ENCODE assay signal across 27 mouse cellular contexts in genomic region chr1:166185357-166185756, GRCm38 (mm10). TPM values are rescaled to one million over a fixed set of nuclear protein-coding genes. Genes with fewer than 3 reads are reported as not detected.
DNase-seq lines count a peak whose midpoint lies in the region; TF ChIP-seq lines count a peak whose summit lies in the region.
"Had no signal": no experiment of that assay in that cellular context is flagged by ENCODE, and none has a peak within 500 bp of the region (broad histone marks: within the 10 kb centered on the region; RNA-seq: fewer than 3 reads in every experiment).

No protein-coding gene starts in this region.

- peaks cover 14% of the 10 kb centered on the region for H3K4me1 ChIP-seq in heart, embryonic 10.5 days
- H3K4me1 ChIP-seq in cortical plate, adult 2 months (ENCODE audit: control insufficient read depth, insufficient read depth, low read length): peaks cover 6% of the 10 kb centered on the region
- H3K4me1 ChIP-seq: embryonic facial prominence, embryonic 12.5 days had no signal

- no peak for TF ChIP-seq CTCF in layer of hippocampus, adult 2 months (conservative IDR thresholded peaks at IDR 0.05)
- no peak for TF ChIP-seq CTCF in cortical plate, adult 2 months (IDR thresholded peaks at IDR 0.05; ENCODE audit: extremely low read depth, insufficient read depth, low read length)

- no peak overlapping the region for H3K4me3 ChIP-seq in heart, embryonic 10.5 days
- no peak overlapping the region for H3K4me3 ChIP-seq in layer of hippocampus, adult 2 months
- no peak overlapping the region for H3K4me3 ChIP-seq in cortical plate, adult 2 months (ENCODE audit: insufficient read depth, low read length)
- H3K4me3 ChIP-seq: embryonic facial prominence, embryonic 10.5 days; embryonic facial prominence, embryonic 12.5 days; forebrain, embryonic 13.5 days; forebrain, embryonic 15.5 days had no signal

- no peak for TF ChIP-seq POLR2A in cortical plate, adult 2 months (IDR thresholded peaks at IDR 0.05; ENCODE audit: extremely low read depth, insufficient read depth, low read length)

- 74% methylated on average over 5 of the region's 5 CpGs for WGBS in heart, embryonic 10.5 days

- H3K27ac ChIP-seq in heart, embryonic 10.5 days: no peak overlapping the region
- H3K27ac ChIP-seq in layer of hippocampus, adult 2 months: peak overlapping the region; percentile 70
- peak overlapping the region; percentile 34; the same call in 1 of the 2 replicates for H3K27ac ChIP-seq in cortical plate, adult 2 months (ENCODE audit: insufficient read depth, low read length)
- H3K27ac ChIP-seq: embryonic facial prominence, embryonic 10.5 days; embryonic facial prominence, embryonic 12.5 days; forebrain, embryonic 13.5 days; forebrain, embryonic 15.5 days had no signal

- DNase-seq in heart, embryonic 10.5 days (ENCODE audit: low spot score): peak; percentile 66
- DNase-seq in heart, postnatal 4 days: no peak
- DNase-seq in layer of hippocampus, adult 2 months (ENCODE audit: low spot score in 2 of 2): no peak
- DNase-seq in layer of hippocampus, adult 18-20 months (ENCODE audit: low spot score in 2 of 2): no peak
- DNase-seq: adrenal gland, adult 2 months; adrenal gland, postnatal 10 days; adrenal gland, postnatal 25 days; B cell, adult 2 months; cerebellum, adult 11 months; cerebellum, adult 18-20 months; cerebellum, adult 8-10 months; cerebellum, adult 9-11 months; cerebellum, postnatal 14 days; cerebellum, postnatal 36 days; forebrain, postnatal 0 days had no signal

- H3K27me3 ChIP-seq in heart, embryonic 10.5 days (ENCODE audit: insufficient read depth, poor library complexity, severe bottlenecking): no peaks in the 10 kb centered on the region
- H3K27me3 ChIP-seq: CH12.LX; embryonic facial prominence, embryonic 12.5 days; forebrain, embryonic 13.5 days; forebrain, embryonic 15.5 days had no signal

- no peaks in the 10 kb centered on the region for H3K36me3 ChIP-seq in heart, embryonic 10.5 days
- H3K36me3 ChIP-seq: embryonic facial prominence, embryonic 10.5 days; embryonic facial prominence, embryonic 12.5 days; forebrain, embryonic 15.5 days; G1E had no signal

- no peaks in the 10 kb centered on the region for H3K9me3 ChIP-seq in heart, embryonic 10.5 days
- H3K9me3 ChIP-seq: embryonic facial prominence, embryonic 10.5 days; embryonic facial prominence, embryonic 12.5 days; forebrain, embryonic 13.5 days; forebrain, embryonic 15.5 days; G1E had no signal

RNA-seq across cellular contexts. Expression of gene Mael, which starts 53.2 kb away (rescaled TPM):
- polyA plus RNA-seq in heart, embryonic 10.5 days (2016; fragmentation: Nextera tagmentation; extraction: Ambion mirVana): 0.09 and 0.11 TPM in 2 replicates
- total RNA-seq in heart, postnatal 4 days (2021): not detected
- not detected for total RNA-seq in layer of hippocampus, adult 2 months (2021)
- total RNA-seq in layer of hippocampus, adult 18-20 months (2021): not detected
- 0.06 TPM in 1 of 2 replicates, not detected in the other for polyA plus RNA-seq in cortical plate, adult 2 months (2012; rRNA removed)
- total RNA-seq: adrenal gland, adult 2 months; adrenal gland, postnatal 10 days; adrenal gland, postnatal 25 days; adrenal gland, postnatal 4 days; CH12.LX; common myeloid progenitor, adult 5-6 weeks had no signal
- polyA plus RNA-seq: adrenal gland, adult 2 months; CD4-positive, CD25-positive, alpha-beta regulatory T cell, adult 4 months; embryonic facial prominence, embryonic 10.5 days; forebrain, embryonic 11.5 days; forebrain, embryonic 13.5 days; forebrain, embryonic 15.5 days; forebrain, postnatal 0 days; G1E; Patski had no signal

RNA-seq across cellular contexts. Expression of gene Gpa33, which starts 55.3 kb away (rescaled TPM):
- polyA plus RNA-seq in heart, embryonic 10.5 days (2016; fragmentation: Nextera tagmentation; extraction: Ambion mirVana): 0.15 and 0.20 TPM in 2 replicates
- total RNA-seq in heart, postnatal 4 days (2021): not detected
- not detected for total RNA-seq in layer of hippocampus, adult 2 months (2021)
- not detected for total RNA-seq in layer of hippocampus, adult 18-20 months (2021)
- not detected in 2 replicates for polyA plus RNA-seq in cortical plate, adult 2 months (2012; rRNA removed)
- total RNA-seq: common myeloid progenitor, adult 5-6 weeks had no signal
- polyA plus RNA-seq: CD4-positive, CD25-positive, alpha-beta regulatory T cell, adult 4 months; forebrain, embryonic 13.5 days; forebrain, embryonic 15.5 days; G1E; Patski had no signal

RNA-seq across cellular contexts. Expression of gene Dusp27, which starts 57.6 kb away (rescaled TPM):
- polyA plus RNA-seq in heart, embryonic 10.5 days (2016; fragmentation: Nextera tagmentation; extraction: Ambion mirVana): 38.2 and 64.9 TPM in 2 replicates
- total RNA-seq in heart, postnatal 4 days (2021): 10 to 100 TPM; 60.0 to 68.2 TPM
- not detected for total RNA-seq in layer of hippocampus, adult 2 months (2021)
- total RNA-seq in layer of hippocampus, adult 18-20 months (2021): under 1 TPM; 0.08 to 0.15 TPM
- 0.21 and 0.25 TPM in 2 replicates for polyA plus RNA-seq in cortical plate, adult 2 months (2012; rRNA removed)
- total RNA-seq: adrenal gland, postnatal 25 days; CH12.LX; common myeloid progenitor, adult 5-6 weeks had no signal
- polyA plus RNA-seq: CD4-positive, CD25-positive, alpha-beta regulatory T cell, adult 4 months; G1E; Patski had no signal

Comparison
In these comparisons a context has a peak if more than half of its experiments do, and no peak if none do; other contexts are left out.
1. RNA of gene Dusp27, which starts 57.6 kb away (total RNA-seq): 60.0 to 68.2 TPM in heart, postnatal 4 days; 0.08 to 0.15 TPM in layer of hippocampus, adult 18-20 months and not detected in layer of hippocampus, adult 2 months; every median in the first group is over 10 times any median in the second.